Mouse (Mus musculus) myocyte (in vitro differentiated cells): ENCODE data around the gene Gm16440. TPM values are rescaled to one million over a fixed set of nuclear protein-coding genes. Genes with fewer than 3 reads are reported as not detected.
"Not testable (repeated sequence)": the region's sequence is repeated elsewhere in the genome, so short reads cannot be mapped to it uniquely, and the experiment has no call there.

Experiments used
- H3K27me3 ChIP-seq: one replicate; pipeline ENCODE4 v1.6.1; 2011; ENCODE audit not compliant: control insufficient read depth, insufficient read depth, insufficient read length
- H3K36me3 ChIP-seq: one replicate; pipeline ENCODE4 v1.6.1; 2011; ENCODE audit not compliant: control insufficient read depth, insufficient read depth
- H3K4me2 ChIP-seq: one replicate; pipeline ENCODE4 v1.6.1; 2011; ENCODE audit warnings: low read depth, control low read depth
- H3K4me3 ChIP-seq: one replicate; pipeline ENCODE4 v1.5.1; 2011; ENCODE audit warnings: mild to moderate bottlenecking, control low read depth, moderate library complexity
- H3K79me2 ChIP-seq: one replicate; pipeline ENCODE4 v1.6.1; 2011; ENCODE audit not compliant: control insufficient read depth, insufficient read depth
- H3ac ChIP-seq: one replicate; pipeline ENCODE4 v1.6.1; 2011; ENCODE audit not compliant: control insufficient read depth, insufficient read length
- polyA plus RNA-seq: library from polyadenylated mRNA; unstranded; fragments of >200 nt; fragmentation: generic; extraction: Trizol; gene quantifications from one replicate; pipeline ENCODE4 v1.2.1, GENCODE M21; 2012; ENCODE audit warnings: missing spikeins

Gm16440 gene
- not detected for polyA plus RNA-seq

GRCm38 (mm10) chr14:6390219-6390618 is at the start of gene Gm16440:
TSS of gene Gm16440 (minus strand) at chr14:6390319.
- H3K36me3 ChIP-seq, H3K27me3 ChIP-seq, H3K4me3 ChIP-seq, H3ac ChIP-seq, H3K79me2 ChIP-seq, H3K4me2 ChIP-seq: not testable (repeated sequence)

GRCm38 (mm10) chr14:6426766-6427165 is 36.6 kb upstream of the Gm16440 start:
- not testable (repeated sequence) for H3K79me2 ChIP-seq, H3K36me3 ChIP-seq, H3K27me3 ChIP-seq, H3ac ChIP-seq, H3K4me2 ChIP-seq, H3K4me3 ChIP-seq

DNA sequence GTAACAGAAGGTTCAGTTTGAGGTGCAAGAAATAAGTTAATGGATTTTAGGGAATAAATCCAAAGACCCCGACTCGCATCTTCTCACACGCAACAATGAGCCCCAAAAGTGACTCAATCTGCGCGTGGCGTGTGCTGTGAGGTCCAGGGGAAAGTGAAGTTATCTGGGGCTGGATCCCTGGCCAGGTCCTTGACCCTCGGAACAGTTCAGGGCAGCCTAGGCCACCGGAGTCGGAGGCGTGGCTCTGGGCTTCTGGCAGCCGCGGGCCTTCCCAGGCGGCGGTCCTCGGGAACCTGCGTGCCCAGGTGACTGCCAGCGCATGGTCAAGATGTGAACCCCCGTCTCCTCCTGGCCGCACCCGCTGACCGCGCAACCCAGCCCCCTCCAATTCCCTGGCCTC is 36.2 kb upstream of the Gm16440 start:
- not testable (repeated sequence) for H3ac ChIP-seq, H3K36me3 ChIP-seq, H3K79me2 ChIP-seq, H3K27me3 ChIP-seq, H3K4me2 ChIP-seq, H3K4me3 ChIP-seq

- not testable (repeated sequence) for H3ac ChIP-seq, H3K36me3 ChIP-seq, H3K27me3 ChIP-seq, H3K79me2 ChIP-seq, H3K4me2 ChIP-seq, H3K4me3 ChIP-seq
Observed at GRCm38 (mm10) chr14:6412382-6412781, 22.3 kb upstream of the Gm16440 start, which contains the start of gene Gm3591. TSS of gene Gm3591 (minus strand) at chr14:6412482.

GRCm38 (mm10) chr14:6343578-6343977 is 46.5 kb downstream of the Gm16440 start, which contains the start of gene Gm3618:
TSS of gene Gm3618 (minus strand) at chr14:6343678.
- H3K4me3 ChIP-seq, H3K36me3 ChIP-seq, H3K79me2 ChIP-seq, H3ac ChIP-seq, H3K27me3 ChIP-seq, H3K4me2 ChIP-seq: not testable (repeated sequence)

Other genes with a start within 250 kb of the Gm16440 start
- gene Gm21560, start 171.0 kb downstream of the Gm16440 start, polyA plus RNA-seq: not detected
- gene Gm3411, start 103.1 kb downstream of the Gm16440 start, polyA plus RNA-seq: not detected
- not detected for gene Gm21103, start 85.5 kb downstream of the Gm16440 start, polyA plus RNA-seq
- not detected for gene Gm3618, start 46.6 kb downstream of the Gm16440 start, polyA plus RNA-seq
- not detected for gene Gm3591, start 22.2 kb upstream of the Gm16440 start, polyA plus RNA-seq
- gene Gm3594, start 54.3 kb upstream of the Gm16440 start, polyA plus RNA-seq: not detected
- not detected for gene Gm8356, start 147.0 kb upstream of the Gm16440 start, polyA plus RNA-seq
- not detected for gene Gm3629, start 200.3 kb upstream of the Gm16440 start, polyA plus RNA-seq
- not detected for gene Gm3460, start 232.1 kb upstream of the Gm16440 start, polyA plus RNA-seq